Mouse (Mus musculus): ENCODE measurements around the gene Nbeal2.

Nbeal2 gene

GRCm38 (mm10) chr9:110673107-110673752 is 19.3 kb upstream of the Nbeal2 start:
- DNase-seq (ENCODE audit: low spot score in 2 of 2): no peak

DNA sequence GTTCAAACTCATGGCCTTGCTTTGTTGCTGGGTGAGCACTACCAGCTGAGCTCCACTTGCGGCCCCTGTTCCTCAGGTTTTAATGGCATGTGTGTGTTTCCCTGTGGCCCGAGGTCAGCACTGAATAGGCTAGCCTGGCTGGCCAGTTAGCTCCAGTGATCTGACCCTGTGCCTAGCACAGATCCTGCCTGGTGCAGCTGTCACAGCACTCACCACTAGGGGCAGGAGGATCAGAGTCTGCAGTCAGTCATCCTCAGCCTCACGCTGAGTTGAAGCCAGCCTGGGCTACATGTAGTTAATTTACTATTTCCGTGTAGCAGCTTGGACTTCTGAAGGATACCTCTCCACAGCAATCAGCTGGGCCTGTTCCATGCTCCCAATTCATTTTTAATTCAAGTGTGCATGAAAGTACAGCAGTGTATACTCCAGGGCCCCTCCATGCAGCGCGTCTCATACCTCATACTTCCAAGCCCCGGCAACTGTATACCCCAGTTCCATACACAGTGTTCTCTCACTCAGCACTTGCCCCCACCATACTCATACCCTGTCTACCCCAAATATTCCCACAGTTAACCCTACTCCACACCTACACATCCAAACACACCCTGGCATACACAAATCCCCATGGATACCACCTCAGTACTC is 18.6 kb upstream of the Nbeal2 start:
- no peak for DNase-seq (ENCODE audit: low spot score in 2 of 2)

DNA sequence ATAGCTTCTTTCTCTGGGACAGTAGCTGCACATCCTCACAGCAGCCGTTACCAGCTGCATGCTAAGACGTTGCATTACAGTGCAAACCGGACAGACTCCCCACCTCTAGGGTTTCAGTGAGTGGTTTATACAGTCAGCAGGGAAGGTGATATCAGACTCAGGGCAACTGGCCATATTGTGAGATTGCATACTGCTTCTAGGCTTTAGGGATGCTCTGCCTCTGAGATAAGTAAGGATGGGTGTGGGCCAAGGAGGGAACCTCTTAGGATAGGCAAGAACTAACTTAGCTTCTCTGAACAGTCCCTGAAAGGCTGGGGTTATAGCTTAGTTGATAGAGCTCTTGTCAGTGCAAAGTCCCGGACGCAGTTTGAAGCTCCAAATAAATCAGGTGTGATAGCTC is 15.8 kb upstream of the Nbeal2 start:
- DNase-seq (ENCODE audit: low spot score in 2 of 2): no peak

- no peak for DNase-seq (ENCODE audit: low spot score in 2 of 2)
Measured at GRCm38 (mm10) chr9:110668601-110669293, 14.8 kb upstream of the Nbeal2 start.

DNA sequence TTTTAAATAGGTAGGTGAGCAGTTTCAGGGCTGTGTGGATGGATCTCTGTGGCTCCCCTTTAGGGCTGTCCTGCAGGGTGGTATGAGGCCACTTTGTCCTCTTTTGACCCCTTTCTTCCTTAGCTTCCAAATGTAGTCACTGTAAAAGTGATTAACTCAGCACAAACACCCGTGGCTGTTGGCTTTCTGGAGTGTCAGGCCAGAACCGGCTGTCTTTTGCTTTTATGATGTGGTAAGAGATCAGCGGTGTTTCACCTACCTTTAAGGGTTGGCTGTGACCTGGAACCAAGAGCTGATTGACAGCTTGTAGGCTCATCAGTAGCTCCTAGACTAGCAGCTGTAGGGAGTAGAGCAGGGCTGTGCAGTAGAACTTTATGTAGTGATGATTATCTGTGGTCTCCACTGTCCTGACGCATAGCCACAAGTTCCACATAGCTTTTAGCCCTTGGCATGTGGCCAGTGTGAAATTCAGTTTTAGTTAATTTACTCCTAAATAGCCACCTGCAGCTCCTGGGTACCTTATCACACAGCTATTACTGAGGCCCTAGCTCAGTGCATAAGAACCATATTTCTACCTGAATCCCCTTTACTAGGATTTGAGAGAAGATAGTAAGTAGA is 13.4 kb upstream of the Nbeal2 start:
- no peak for DNase-seq (ENCODE audit: low spot score in 2 of 2)

GRCm38 (mm10) chr9:110666374-110666773 is 12.4 kb upstream of the Nbeal2 start:
- DNase-seq (ENCODE audit: low spot score in 2 of 2): no peak

DNA sequence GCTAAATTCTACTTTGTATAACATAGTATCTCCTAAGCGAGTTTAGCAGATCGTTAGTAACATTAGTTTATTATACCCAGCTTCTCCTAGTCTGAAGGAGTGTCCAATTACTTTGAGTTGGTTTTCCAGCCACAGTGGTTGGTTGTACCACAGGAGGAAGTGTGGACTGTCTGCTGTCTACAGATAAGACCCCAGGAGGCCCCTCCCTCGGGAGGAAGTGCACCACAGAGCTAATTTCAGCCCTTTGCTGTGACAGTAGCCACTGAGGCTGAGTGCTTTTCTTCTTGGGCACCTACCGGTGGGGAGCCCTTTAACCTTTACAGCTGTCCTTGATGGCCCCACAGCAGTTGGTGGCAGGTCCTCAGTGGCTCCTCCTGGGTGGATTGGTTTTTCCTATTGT is 12.0 kb upstream of the Nbeal2 start:
- DNase-seq (ENCODE audit: low spot score in 2 of 2): no peak

DNA sequence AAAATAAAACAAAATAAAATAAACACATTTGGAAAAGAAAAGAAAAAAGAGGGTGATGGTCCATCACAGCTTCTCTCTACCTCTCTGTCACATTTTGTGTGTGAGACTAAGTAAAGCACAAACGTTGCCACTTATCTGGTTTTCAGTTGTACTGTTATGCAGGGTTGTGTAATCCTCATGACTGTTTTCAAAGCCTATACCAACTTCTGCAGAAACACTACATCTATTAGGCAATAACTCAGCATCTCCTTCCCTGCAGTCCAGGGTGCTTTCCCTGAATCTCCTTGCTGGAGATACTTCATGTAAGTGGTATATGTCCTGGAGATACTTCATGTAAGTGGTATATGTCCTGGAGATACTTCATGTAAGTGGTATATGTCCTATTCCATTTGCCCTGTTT is 8.9 kb upstream of the Nbeal2 start:
- no peak for DNase-seq (ENCODE audit: low spot score in 2 of 2)

GRCm38 (mm10) chr9:110660856-110661612 is 7.1 kb upstream of the Nbeal2 start:
- DNase-seq (ENCODE audit: low spot score in 2 of 2): peak in 1 of 2 experiments; percentile 42

GRCm38 (mm10) chr9:110660208-110660607 is 6.2 kb upstream of the Nbeal2 start:
- DNase-seq (ENCODE audit: low spot score in 2 of 2): no peak

- DNase-seq (ENCODE audit: low spot score in 2 of 2): no peak
Measured at GRCm38 (mm10) chr9:110659521-110659920, 5.6 kb upstream of the Nbeal2 start.

DNA sequence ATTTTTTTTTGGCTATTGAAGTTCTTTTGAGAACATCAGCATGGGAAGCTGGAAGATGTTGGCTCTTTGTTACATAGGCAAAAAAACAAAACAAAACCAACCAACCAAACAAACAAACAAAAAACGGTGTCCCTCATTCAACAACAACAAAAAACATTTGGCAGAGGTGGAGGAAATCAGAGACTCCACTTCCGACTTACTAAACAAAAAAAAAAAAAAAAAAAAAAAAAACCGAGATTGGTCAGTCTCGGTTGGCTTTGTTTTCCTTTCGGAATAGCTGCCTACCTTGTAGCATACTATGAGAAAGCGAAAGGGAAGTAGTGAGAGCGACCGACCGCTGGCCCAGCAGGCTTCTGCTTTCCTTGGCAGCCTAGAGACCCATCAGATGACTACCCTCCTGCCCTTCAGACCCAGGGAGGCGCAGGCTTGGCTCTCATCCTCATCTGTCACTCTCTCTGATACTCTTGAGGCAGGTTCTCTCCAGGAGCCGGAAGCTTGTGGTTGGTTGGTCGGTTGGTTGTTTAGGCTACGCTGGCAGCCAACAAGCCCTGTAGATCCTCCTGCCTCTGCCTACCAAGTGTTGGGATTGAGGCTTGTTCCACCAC is 3.6 kb upstream of the Nbeal2 start:
- no peak for DNase-seq (ENCODE audit: low spot score in 2 of 2)

- peak; percentile 91 to 92 for DNase-seq (ENCODE audit: low spot score in 2 of 2)
Measured at GRCm38 (mm10) chr9:110656249-110657221, 2.6 kb upstream of the Nbeal2 start, which contains the start of gene Ccdc12. Ccdc12 (plus strand) TSS chr9:110656503.

- DNase-seq (ENCODE audit: low spot score in 2 of 2): no peak
Measured at GRCm38 (mm10) chr9:110655651-110656007, 1.7 kb upstream of the Nbeal2 start.

GRCm38 (mm10) chr9:110654726-110655650 is 1.0 kb upstream of the Nbeal2 start:
- DNase-seq (ENCODE audit: low spot score in 2 of 2): no peak

- DNase-seq (ENCODE audit: low spot score in 2 of 2): no peak
Measured at GRCm38 (mm10) chr9:110652963-110653654, 852 bp downstream of the Nbeal2 start.

DNA sequence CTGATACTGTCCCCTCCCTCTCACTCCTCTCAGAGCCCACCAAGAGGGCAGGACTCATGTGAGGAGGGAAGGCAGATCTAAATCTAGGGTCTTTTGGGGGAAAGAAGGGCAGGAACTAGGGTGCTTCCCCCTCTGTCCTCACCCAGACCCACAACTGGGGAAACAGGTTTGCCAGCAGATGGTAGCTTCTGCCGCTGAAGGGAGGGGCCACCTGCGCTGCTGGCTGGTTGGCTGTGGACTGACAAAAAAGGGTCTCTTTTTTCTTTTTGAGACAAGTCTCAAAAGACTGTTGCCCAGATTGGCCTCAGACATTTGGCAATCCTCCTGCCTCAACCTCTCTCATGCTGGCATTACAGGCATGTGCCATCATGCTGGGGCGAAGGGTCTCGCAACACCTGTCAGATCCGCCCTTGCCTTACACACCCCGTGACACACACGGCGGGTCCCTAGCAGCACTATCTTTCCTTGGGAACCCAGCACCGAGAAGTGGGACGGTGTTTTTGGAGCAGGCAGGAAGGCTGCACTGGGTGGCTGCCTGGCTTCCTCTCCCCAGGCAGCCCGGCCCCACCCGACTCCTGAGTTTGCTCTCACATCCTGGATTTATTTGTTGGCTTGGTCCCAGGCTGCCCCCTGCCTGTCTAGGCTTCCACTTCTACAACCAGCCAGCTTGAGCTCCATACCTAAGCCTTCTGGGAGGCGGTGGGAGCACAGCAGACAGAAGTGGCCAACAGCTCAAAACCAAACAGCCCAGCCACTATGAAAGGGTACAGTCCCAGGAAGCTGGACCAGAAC is 1.8 kb downstream of the Nbeal2 start:
- DNase-seq (ENCODE audit: low spot score in 2 of 2): peak; percentile 44 to 51

- DNase-seq (ENCODE audit: low spot score in 2 of 2): no peak
Measured at GRCm38 (mm10) chr9:110649775-110650174, 4.2 kb downstream of the Nbeal2 start.
